Mouse (Mus musculus): ENCODE data around the gene Stard10. TPM values are rescaled to one million over a fixed set of nuclear protein-coding genes. Genes with fewer than 3 reads are reported as not detected.

Stard10 gene
- polyA plus RNA-seq (2015; fragmentation: Nextera tagmentation; extraction: Ambion mirVana): 361 and 384 TPM in 2 replicates

DNA sequence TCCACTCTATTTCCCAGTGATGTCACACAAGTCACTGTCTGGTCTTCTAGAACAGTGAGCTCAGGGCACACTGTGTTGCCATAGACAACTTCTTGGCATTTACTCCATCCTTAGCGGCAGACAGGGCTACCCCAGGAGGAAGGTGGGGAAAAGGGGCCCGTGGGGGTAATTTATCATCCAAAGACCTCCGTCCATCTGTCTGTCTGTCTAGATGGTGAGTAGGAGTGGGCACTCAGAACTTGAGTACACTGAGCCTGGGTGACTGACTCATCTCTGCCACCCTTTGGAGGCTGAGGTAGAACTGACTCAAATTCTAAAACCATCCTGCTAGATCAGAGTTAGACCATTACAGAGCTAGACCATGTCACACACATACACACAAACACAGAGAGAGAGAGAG is at the start of gene Stard10:
Gene Stard10, plus strand, starts transcription at position 73 of the 400 bp plus-strand sequence.
- H3K9ac ChIP-seq (replicated peaks): no peak within 1 kb of the TSS
- peak within 1 kb of the TSS; percentile 52 for H3K27ac ChIP-seq (ENCODE audit: low read depth)
- peaks cover 56% of the 10 kb centered on the region for H3K4me1 ChIP-seq (ENCODE audit: insufficient read depth)
- TF ChIP-seq EP300 (IDR thresholded peaks at IDR 0.05; ENCODE audit: low read depth) (no peak), CTCF (IDR thresholded peaks at IDR 0.05; ENCODE audit: low read depth) (no peak)
- H3K4me2 ChIP-seq (ENCODE audit: low read depth, low read length): no peak within 1 kb of the TSS
- H3K27me3 ChIP-seq (ENCODE audit: insufficient read depth, low read length): no peaks in the 10 kb centered on the region
- no peaks in the 10 kb centered on the region for H3K36me3 ChIP-seq (replicated peaks; ENCODE audit: insufficient read depth, low read length)
- DNase-seq (no peak), ATAC-seq (no peak)
- WGBS (ENCODE audit: insufficient replicate concordance): 62% methylated on average over 3 of the region's 3 CpGs
- H3K4me3 ChIP-seq (ENCODE audit: low read depth, low read length): no peak within 1 kb of the TSS
- no peaks in the 10 kb centered on the region for H3K9me3 ChIP-seq (ENCODE audit: low read length)

DNA sequence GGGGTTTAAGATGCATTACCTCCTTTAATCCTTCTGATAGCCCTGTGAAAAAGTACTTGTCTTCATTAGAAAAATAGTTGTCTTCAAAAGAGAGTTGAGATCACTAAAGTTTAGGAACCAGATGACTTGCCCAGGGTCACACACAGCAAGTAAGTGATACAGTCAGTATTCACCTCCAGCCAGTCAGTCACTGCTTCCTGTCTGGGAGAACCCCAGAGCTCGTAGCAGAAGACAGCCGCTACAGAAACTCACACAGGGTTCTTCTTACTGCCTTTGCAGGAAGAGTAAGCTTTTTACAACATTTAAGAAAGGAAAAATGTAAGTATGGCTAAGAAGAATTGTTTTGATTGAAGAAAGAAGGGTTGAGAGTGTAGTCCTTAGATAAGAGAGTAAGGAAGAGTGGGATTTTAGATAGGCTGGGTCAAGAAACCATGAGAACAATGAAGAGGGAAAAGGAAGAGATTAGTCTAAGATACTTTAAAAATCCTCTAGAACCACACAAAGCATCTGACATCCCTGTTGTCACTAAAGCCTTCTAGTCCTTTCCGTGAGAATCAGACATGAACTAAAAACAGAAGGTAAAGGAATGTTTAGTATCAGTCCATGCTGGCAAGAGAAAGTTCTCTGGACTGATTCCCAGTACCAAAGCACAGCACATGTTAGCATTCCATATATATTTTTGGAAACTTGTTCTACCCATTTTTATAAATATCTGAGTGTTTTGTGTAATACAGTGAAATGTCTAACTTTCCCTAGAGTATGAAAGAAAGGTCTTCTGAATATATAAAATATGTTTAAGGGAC is 49.2 kb upstream of the Stard10 start:
- Histone ChIP-seq H3K4me3 (ENCODE audit: low read depth, low read length) (no peak overlapping the region), H3K27ac (ENCODE audit: low read depth) (no peak overlapping the region), H3K4me2 (ENCODE audit: low read depth, low read length) (no peak overlapping the region), H3K9me3 (ENCODE audit: low read length) (no peaks in the 10 kb centered on the region), H3K4me1 (ENCODE audit: insufficient read depth) (no peaks in the 10 kb centered on the region), H3K27me3 (ENCODE audit: insufficient read depth, low read length) (no peaks in the 10 kb centered on the region), H3K36me3 (replicated peaks; ENCODE audit: insufficient read depth, low read length) (peaks cover 10% of the 10 kb centered on the region; the same call in 1 of the 2 replicates), H3K9ac (replicated peaks) (no peak overlapping the region)
- DNase-seq (no peak), ATAC-seq (no peak)
- WGBS (ENCODE audit: insufficient replicate concordance): 46% methylated on average over 3 of the region's 3 CpGs
- no peak for TF ChIP-seq EP300 (IDR thresholded peaks at IDR 0.05; ENCODE audit: low read depth)
- TF ChIP-seq CTCF (IDR thresholded peaks at IDR 0.05; ENCODE audit: low read depth): no peak

DNA sequence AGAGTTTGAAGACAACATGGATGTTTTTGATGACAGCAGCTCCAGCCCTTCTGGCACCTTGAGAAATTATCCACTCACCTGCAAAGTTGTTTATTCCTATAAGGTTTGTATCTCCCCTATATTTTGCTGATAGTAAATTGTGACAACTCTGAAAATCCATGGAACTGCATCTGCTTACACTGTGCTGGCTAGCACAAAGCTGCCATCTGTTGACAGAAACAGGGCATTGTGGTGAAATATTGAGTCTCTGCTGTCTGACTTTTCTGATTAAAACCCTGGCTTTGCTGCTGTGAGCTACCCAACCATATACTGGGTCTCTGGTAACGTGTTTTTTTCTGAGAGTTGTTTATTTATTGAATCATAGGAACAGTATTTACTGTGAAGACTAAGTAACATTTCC is 45.3 kb upstream of the Stard10 start:
- Histone ChIP-seq H3K27ac (ENCODE audit: low read depth) (no peak overlapping the region), H3K36me3 (replicated peaks; ENCODE audit: insufficient read depth, low read length) (peaks cover 26% of the 10 kb centered on the region), H3K4me3 (ENCODE audit: low read depth, low read length) (no peak overlapping the region), H3K9me3 (ENCODE audit: low read length) (no peaks in the 10 kb centered on the region), H3K27me3 (ENCODE audit: insufficient read depth, low read length) (no peaks in the 10 kb centered on the region), H3K4me2 (ENCODE audit: low read depth, low read length) (no peak overlapping the region), H3K9ac (replicated peaks) (no peak overlapping the region), H3K4me1 (ENCODE audit: insufficient read depth) (no peaks in the 10 kb centered on the region)
- WGBS (ENCODE audit: insufficient replicate concordance): 71% methylated on average over 1 of the region's 1 CpGs
- TF ChIP-seq EP300 (IDR thresholded peaks at IDR 0.05; ENCODE audit: low read depth) (no peak), CTCF (IDR thresholded peaks at IDR 0.05; ENCODE audit: low read depth) (peak; percentile 42)
- ATAC-seq (no peak), DNase-seq (no peak)

DNA sequence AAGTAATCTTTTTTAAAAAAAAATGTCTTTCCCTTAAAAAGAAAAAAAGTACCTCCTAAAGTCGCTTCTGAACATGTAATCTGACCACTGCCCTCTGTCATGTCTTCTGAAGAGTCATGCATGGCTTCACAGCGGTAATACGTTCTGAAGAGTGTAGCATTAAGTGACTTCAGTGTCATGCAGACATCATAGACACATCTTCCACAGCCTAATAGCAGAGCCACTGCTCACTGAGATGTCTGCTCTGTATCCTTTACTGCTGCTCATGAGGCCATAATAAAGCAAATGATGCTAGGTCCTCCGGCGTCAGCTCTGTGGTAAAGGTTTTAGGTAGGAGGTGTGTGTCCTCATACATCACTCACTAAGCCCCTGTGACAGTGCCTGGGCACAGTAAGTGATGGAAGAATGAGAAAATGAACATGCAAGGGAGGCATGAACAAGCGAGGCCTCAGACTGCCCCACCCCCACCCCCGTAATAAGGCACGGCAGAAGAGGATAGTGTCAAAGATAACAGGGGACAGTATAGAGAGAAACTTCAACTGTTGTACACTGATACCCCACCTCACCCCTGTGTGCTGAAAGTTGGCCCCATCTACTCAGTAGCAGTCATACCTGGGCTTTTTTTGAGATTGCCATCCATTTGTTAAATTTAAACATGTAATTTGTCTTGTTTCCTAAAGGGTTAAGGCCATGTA is 44.3 kb upstream of the Stard10 start:
- H3K4me2 ChIP-seq (ENCODE audit: low read depth, low read length): no peak overlapping the region
- WGBS (ENCODE audit: insufficient replicate concordance): 76% methylated on average over 8 of the region's 8 CpGs
- no peak for ATAC-seq

DNA sequence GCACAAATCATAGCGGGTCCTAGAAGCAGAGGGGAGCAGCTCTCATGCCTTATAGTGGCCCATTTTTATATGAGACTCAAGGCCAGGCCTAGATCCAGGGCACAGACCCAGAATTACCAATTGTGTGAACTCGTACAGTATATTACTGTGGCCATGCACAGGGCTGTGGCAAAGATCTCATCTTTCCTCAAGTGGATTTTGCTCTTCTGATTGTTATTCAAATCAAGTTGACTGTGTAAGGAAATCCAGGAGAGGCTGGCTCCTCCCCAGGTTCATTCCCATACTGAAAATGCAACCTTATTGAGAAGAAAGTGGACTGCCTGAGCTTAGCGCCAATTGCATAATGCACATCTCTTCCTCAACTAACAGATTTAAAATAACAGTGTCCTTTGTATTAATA is 34.2 kb upstream of the Stard10 start:
- Histone ChIP-seq H3K4me3 (ENCODE audit: low read depth, low read length) (no peak overlapping the region), H3K9me3 (ENCODE audit: low read length) (no peaks in the 10 kb centered on the region), H3K4me2 (ENCODE audit: low read depth, low read length) (no peak overlapping the region), H3K27me3 (ENCODE audit: insufficient read depth, low read length) (no peaks in the 10 kb centered on the region), H3K4me1 (ENCODE audit: insufficient read depth) (no peaks in the 10 kb centered on the region), H3K36me3 (replicated peaks; ENCODE audit: insufficient read depth, low read length) (peaks cover 57% of the 10 kb centered on the region), H3K27ac (ENCODE audit: low read depth) (no peak overlapping the region), H3K9ac (replicated peaks) (no peak overlapping the region)
- TF ChIP-seq EP300 (IDR thresholded peaks at IDR 0.05; ENCODE audit: low read depth) (no peak), CTCF (IDR thresholded peaks at IDR 0.05; ENCODE audit: low read depth) (no peak)
- 81% methylated on average over 3 of the region's 3 CpGs for WGBS (ENCODE audit: insufficient replicate concordance)
- DNase-seq (no peak), ATAC-seq (no peak)

More for the DNA sequence above, 44.3 kb upstream of the Stard10 start:
- Histone ChIP-seq H3K9me3 (ENCODE audit: low read length) (no peaks in the 10 kb centered on the region), H3K9ac (replicated peaks) (no peak overlapping the region), H3K36me3 (replicated peaks; ENCODE audit: insufficient read depth, low read length) (peaks cover 33% of the 10 kb centered on the region), H3K27me3 (ENCODE audit: insufficient read depth, low read length) (no peaks in the 10 kb centered on the region), H3K27ac (ENCODE audit: low read depth) (no peak overlapping the region), H3K4me3 (ENCODE audit: low read depth, low read length) (no peak overlapping the region), H3K4me1 (ENCODE audit: insufficient read depth) (no peaks in the 10 kb centered on the region)
- DNase-seq: no peak
- TF ChIP-seq CTCF (IDR thresholded peaks at IDR 0.05; ENCODE audit: low read depth): no peak

DNA sequence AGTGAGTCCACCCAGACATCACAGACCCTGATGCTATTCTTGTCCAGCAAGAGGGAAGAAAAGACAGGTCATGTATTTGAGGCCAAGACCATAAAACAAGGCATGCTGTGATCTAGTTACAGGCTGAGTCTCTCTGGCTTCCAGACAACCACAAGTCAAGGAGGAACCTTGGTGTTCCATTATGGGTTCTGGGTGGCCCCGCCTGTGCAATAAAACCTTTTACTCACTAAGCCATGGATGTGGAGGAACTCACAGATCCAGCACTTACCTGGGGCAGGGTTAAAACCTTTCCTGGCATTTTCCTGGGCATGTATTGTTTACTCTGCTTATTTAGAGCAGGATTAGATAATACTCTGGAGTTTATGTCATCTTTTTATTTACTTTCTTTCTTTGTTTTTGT is 32.4 kb upstream of the Stard10 start:
- no peak overlapping the region for H3K4me3 ChIP-seq (ENCODE audit: low read depth, low read length)
- ATAC-seq (no peak), DNase-seq (no peak)
- no peak for TF ChIP-seq EP300 (IDR thresholded peaks at IDR 0.05; ENCODE audit: low read depth)
- H3K27me3 ChIP-seq (ENCODE audit: insufficient read depth, low read length): no peaks in the 10 kb centered on the region
- H3K9me3 ChIP-seq (ENCODE audit: low read length): no peaks in the 10 kb centered on the region
- no peak overlapping the region for H3K9ac ChIP-seq (replicated peaks)
- peaks cover 50% of the 10 kb centered on the region for H3K36me3 ChIP-seq (replicated peaks; ENCODE audit: insufficient read depth, low read length)
- H3K4me1 ChIP-seq (ENCODE audit: insufficient read depth): no peaks in the 10 kb centered on the region
- H3K4me2 ChIP-seq (ENCODE audit: low read depth, low read length): no peak overlapping the region
- WGBS (ENCODE audit: insufficient replicate concordance): 96% methylated on average over 1 of the region's 1 CpGs
- H3K27ac ChIP-seq (ENCODE audit: low read depth): no peak overlapping the region

All from liver, postnatal 0 days (tissue).